Mouse (Mus musculus): ENCODE measurements around the gene Tmem200a. TPM values are rescaled to one million over a fixed set of nuclear protein-coding genes. Genes with fewer than 3 reads are reported as not detected.
"Not testable (repeated sequence)": the region's sequence is repeated elsewhere in the genome, so short reads cannot be mapped to it uniquely, and the experiment has no call there.

The Tmem200a gene
- polyA plus RNA-seq, 1 experiment from 2014 or later = not detected

GRCm38 (mm10) chr10:25944641-25945040, 134.2 kb downstream of the Tmem200a start:
- Histone ChIP-seq H3K36me3 (ENCODE audit: inconsistent target) (no peaks in the 10 kb centered on the region), H3K4me3 (ENCODE audit: inconsistent target) (no peak overlapping the region), H3K27ac (no peak overlapping the region), H3K79me2 (ENCODE audit: inconsistent target) (no peaks in the 10 kb centered on the region)
- WGBS (ENCODE audit: missing documents) = 78% methylated on average over 2 of the region's 2 CpGs

DNA sequence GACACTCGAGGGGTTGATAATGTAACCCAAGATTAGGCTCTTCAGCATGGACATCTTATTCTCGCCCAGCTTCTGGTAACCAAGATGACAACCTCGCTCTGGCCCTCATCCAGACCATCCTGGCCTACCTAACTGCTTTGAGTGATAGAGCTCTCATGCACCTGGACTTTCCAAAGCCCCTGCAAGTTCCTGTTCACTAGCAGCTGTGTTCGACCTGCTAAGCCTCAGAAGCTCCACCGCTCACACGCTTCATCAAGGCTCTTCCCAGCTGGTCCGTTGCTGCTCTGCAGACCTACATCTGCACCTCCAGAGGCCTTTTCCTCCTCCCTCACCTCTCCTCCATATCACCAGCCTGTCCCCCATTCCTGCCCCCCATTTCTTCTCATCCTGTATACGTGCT, 147.1 kb downstream of the Tmem200a start:
- 85% methylated on average over 8 of the region's 8 CpGs for WGBS (ENCODE audit: missing documents)

GRCm38 (mm10) chr10:25929401-25930150, 149.3 kb downstream of the Tmem200a start:
- Histone ChIP-seq H3K36me3 (ENCODE audit: inconsistent target) (no peaks in the 10 kb centered on the region), H3K27ac (no peak overlapping the region), H3K79me2 (ENCODE audit: inconsistent target) (no peaks in the 10 kb centered on the region), H3K4me3 (ENCODE audit: inconsistent target) (no peak overlapping the region)
- 44% methylated on average over 12 of the region's 12 CpGs for WGBS (ENCODE audit: missing documents)

More for the DNA sequence above, 147.1 kb downstream of the Tmem200a start:
- H3K27ac ChIP-seq = no peak overlapping the region
- H3K4me3 ChIP-seq (ENCODE audit: inconsistent target) = no peak overlapping the region
- H3K36me3 ChIP-seq (ENCODE audit: inconsistent target) = no peaks in the 10 kb centered on the region
- H3K79me2 ChIP-seq (ENCODE audit: inconsistent target) = no peaks in the 10 kb centered on the region

DNA sequence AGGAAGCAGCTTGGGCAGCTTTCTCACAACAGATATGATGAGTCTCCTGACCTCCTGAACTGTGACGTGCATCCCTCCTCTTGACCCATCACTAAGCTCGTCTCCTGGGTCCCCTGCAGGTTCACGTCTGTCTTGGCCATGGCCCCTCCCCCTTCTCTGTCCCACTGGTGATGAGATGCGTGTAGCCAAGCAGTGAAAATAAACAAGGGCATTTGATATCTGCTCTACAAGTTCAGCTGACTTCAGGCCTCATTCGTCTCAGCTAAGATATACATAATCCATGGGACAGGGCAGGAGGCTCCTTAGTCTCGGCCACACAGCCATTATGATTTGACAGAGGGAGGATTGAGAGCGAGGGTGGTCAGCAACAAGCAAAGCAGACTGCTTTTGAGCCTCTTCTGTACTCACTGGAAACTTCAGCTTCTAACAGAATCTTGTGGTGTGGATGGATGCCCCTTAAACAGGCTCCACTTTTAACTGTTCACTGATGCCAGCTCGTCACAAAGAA, 149.9 kb downstream of the Tmem200a start:
- Histone ChIP-seq H3K4me3 (ENCODE audit: inconsistent target) (no peak overlapping the region), H3K36me3 (ENCODE audit: inconsistent target) (no peaks in the 10 kb centered on the region), H3K79me2 (ENCODE audit: inconsistent target) (no peaks in the 10 kb centered on the region), H3K27ac (no peak overlapping the region)
- WGBS (ENCODE audit: missing documents) = 71% methylated on average over 8 of the region's 8 CpGs

DNA sequence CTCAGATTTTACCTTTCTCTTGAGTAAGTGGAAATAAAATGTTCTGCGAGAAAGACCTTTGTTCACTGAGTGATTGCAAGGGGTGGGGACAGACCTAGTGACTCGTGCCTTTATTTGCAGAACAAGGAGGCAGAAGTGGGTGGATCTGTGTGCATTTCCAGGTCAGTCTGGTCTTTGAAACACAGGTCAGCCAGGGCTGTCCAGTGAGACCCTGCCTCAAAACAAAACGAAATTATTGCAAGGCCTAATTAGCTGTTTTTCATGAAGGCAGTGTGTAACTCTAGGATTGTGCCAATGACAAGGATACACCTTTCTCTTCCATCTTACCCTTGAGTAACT, 150.4 kb downstream of the Tmem200a start:
- WGBS (ENCODE audit: missing documents) = 81% methylated on average over 3 of the region's 3 CpGs
- Histone ChIP-seq H3K79me2 (ENCODE audit: inconsistent target) (no peaks in the 10 kb centered on the region), H3K36me3 (ENCODE audit: inconsistent target) (no peaks in the 10 kb centered on the region), H3K27ac (no peak overlapping the region), H3K4me3 (ENCODE audit: inconsistent target) (no peak overlapping the region)

GRCm38 (mm10) chr10:25927553-25928447, 151.1 kb downstream of the Tmem200a start:
- H3K36me3 ChIP-seq (ENCODE audit: inconsistent target) = no peaks in the 10 kb centered on the region
- H3K27ac ChIP-seq = no peak overlapping the region
- no peak overlapping the region for H3K4me3 ChIP-seq (ENCODE audit: inconsistent target)
- no peaks in the 10 kb centered on the region for H3K79me2 ChIP-seq (ENCODE audit: inconsistent target)
- 74% methylated on average over 11 of the region's 11 CpGs for WGBS (ENCODE audit: missing documents)

DNA sequence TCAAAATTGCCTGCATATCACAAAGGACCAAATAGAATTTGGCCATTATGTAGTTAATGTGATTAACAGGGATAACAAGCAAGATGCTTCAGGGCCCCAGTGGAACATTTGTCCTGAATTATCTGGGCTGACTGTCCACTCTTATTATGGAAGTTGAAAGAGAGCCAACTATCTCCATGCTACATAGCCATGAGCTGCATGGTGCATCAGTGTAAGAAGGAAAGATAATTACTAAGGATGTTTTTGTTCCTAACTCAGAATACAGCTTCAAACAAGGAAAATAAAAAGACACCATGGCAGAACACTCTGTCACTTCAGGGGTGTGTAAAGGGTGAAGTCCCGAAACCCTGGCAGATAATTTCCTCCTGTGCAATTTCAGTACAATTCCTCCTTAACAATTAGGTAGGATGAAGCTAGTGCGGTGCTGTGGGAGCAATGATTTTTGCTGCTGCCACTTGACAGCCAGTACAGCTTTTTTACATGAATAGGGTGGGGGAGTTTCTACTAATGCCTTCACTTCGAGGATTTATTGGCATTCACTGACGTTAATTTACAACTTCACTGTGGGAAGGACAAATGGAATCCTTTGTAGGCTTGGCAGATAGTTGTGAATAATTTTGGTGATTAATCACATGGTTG, 158.1 kb downstream of the Tmem200a start:
- WGBS (ENCODE audit: missing documents) = 67% methylated on average over 4 of the region's 4 CpGs
- H3K27ac ChIP-seq = no peak overlapping the region
- no peak overlapping the region for H3K4me3 ChIP-seq (ENCODE audit: inconsistent target)
- no peaks in the 10 kb centered on the region for H3K79me2 ChIP-seq (ENCODE audit: inconsistent target)
- no peaks in the 10 kb centered on the region for H3K36me3 ChIP-seq (ENCODE audit: inconsistent target)

DNA sequence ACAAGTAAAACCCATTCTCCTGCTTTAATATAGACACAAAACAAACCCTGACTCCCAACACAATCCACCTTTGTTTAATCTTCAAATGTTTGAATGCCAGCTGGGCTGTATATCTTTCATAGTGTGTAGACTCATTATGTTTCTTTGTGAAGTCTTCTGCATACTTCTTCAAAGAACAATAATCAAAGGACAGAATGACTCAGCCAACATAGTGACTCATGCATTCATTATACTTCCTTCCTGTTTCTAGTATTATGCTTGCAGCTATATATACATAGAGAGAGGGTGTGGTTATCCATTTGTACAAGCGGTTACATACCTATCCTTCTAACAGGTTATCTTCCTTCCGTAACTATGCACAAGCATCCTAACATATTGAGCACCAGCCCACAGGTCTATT, 160.7 kb downstream of the Tmem200a start:
- WGBS (ENCODE audit: missing documents) = 44% methylated on average over 2 of the region's 2 CpGs
- no peak overlapping the region for H3K27ac ChIP-seq
- no peaks in the 10 kb centered on the region for H3K36me3 ChIP-seq (ENCODE audit: inconsistent target)
- H3K79me2 ChIP-seq (ENCODE audit: inconsistent target) = no peaks in the 10 kb centered on the region
- H3K4me3 ChIP-seq (ENCODE audit: inconsistent target) = no peak overlapping the region

DNA sequence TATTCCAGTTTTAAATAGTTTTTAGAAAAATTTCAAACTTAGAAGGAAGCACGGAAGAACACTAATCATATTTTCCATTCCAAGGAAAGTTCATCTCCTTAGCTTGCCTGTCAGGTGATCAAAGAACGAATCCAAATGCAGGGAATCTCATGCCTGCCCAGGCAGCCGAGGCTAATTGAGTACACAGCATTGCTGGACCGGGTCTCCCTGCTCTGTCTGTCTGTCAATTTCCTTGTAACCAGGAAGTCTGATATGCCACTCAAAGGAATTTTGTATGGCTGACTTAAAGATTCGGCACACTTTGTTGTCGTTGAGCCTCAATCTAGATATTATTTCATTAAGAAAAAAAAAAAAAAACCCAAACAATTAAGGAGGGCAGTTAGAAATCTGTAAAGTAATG, 168.6 kb downstream of the Tmem200a start:
- 73% methylated on average over 6 of the region's 6 CpGs for WGBS (ENCODE audit: missing documents)
- H3K4me3 ChIP-seq (ENCODE audit: inconsistent target) = no peak overlapping the region
- no peaks in the 10 kb centered on the region for H3K79me2 ChIP-seq (ENCODE audit: inconsistent target)
- H3K27ac ChIP-seq = no peak overlapping the region
- H3K36me3 ChIP-seq (ENCODE audit: inconsistent target) = no peaks in the 10 kb centered on the region

DNA sequence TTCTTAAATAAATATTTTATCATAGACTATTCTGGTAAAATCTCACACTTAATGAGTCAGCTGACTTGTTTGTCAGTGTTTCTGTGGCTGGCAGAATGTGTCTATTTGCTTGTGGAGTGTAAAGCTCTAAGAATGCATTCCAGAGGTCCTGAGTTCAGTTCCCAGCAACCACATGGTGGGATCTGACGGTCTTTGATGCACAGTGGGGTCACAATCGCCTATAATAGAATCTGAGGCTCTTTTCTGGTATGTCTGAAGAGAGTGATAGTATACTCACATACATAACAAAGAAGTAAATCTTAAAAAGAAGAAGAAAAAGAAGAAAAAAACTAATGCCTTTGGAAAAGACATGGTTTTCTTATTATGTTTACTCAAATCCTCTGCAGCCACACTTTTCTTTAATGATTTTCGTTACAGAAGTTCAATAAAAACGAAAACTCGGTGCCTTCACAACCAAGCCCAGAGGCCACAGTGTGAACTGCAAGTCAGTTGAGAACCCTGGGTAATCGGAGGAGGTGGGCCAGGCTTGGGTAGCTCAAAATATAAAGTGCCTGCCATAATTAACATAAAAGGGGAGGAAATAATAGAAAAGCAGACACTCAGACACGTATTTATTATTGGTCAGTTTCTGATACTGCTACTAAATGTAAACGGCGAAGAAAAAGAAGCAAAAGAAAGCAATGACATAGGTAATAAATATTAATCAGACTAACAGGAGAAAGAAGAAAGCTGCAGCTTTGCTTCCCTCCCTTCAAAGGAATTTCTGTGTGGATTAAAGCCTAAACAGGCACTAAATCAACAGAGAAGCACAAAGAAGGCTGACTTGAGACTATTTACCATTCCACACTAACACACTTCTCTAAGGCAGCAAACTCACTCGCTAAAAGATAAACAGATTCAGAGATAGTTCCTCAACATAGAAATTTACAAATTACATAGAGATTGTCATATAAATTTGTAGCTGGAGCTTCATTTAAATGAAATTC, 170.5 kb downstream of the Tmem200a start:
- H3K79me2 ChIP-seq (ENCODE audit: inconsistent target) = no peaks in the 10 kb centered on the region
- H3K36me3 ChIP-seq (ENCODE audit: inconsistent target) = no peaks in the 10 kb centered on the region
- H3K27ac ChIP-seq = no peak overlapping the region
- WGBS (ENCODE audit: missing documents) = 78% methylated on average over 10 of the region's 10 CpGs
- no peak overlapping the region for H3K4me3 ChIP-seq (ENCODE audit: inconsistent target)

DNA sequence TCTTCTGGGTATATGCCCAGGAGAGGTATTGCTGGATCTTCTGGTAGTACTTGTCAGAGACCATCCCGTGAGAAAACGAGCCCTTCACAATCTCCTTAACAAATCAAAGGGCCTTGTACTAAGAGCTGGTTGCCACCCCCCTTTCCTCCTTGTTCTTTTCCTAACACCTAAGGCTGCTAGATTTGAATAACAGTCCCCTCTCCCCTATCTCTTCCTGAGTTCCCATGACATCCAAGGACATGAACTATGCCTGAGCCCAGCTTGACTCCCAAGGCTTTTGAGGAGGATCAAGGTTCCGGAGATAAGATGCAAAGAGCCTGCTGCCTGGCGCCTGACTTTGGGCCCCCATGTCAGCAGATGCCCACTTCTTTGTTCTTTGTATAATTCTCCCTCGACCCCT, 184.7 kb downstream of the Tmem200a start:
- H3K79me2 ChIP-seq (ENCODE audit: inconsistent target); H3K36me3 ChIP-seq (ENCODE audit: inconsistent target); H3K27ac ChIP-seq; H3K4me3 ChIP-seq (ENCODE audit: inconsistent target): not testable (repeated sequence)
- 95% methylated on average over 4 of the region's 5 CpGs for WGBS (ENCODE audit: missing documents)

GRCm38 (mm10) chr10:25887225-25887624, 191.6 kb downstream of the Tmem200a start:
- no peak overlapping the region for H3K27ac ChIP-seq
- no peaks in the 10 kb centered on the region for H3K79me2 ChIP-seq (ENCODE audit: inconsistent target)
- H3K4me3 ChIP-seq (ENCODE audit: inconsistent target) = no peak overlapping the region
- WGBS (ENCODE audit: missing documents) = 67% methylated on average over 6 of the region's 6 CpGs
- no peaks in the 10 kb centered on the region for H3K36me3 ChIP-seq (ENCODE audit: inconsistent target)

- no peaks in the 10 kb centered on the region for H3K36me3 ChIP-seq (ENCODE audit: inconsistent target)
- 86% methylated on average over 2 of the region's 2 CpGs for WGBS (ENCODE audit: missing documents)
- no peaks in the 10 kb centered on the region for H3K79me2 ChIP-seq (ENCODE audit: inconsistent target)
- H3K4me3 ChIP-seq (ENCODE audit: inconsistent target) = no peak overlapping the region
- H3K27ac ChIP-seq = no peak overlapping the region
Measured at GRCm38 (mm10) chr10:25884512-25884911, 194.3 kb downstream of the Tmem200a start.

DNA sequence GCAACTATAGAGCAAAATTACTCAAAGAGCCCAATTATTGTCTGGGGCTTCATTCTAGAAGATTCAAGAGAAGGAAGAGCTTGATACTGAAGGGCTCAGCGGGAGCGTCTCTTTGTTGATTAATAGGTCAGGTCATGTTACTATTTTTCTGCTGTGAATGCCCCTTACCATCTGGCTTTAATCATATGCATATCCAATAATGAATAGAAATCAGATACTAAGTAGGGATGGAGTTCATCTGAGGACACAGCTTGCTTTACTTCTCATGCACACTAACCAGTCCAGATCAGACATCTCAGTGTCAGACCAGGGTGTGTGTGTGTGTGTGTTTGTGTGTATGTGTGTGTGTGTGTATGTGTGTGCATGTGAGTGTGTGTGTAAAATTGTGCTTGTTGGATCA, 201.1 kb downstream of the Tmem200a start:
- Histone ChIP-seq H3K27ac (no peak overlapping the region), H3K4me3 (ENCODE audit: inconsistent target) (no peak overlapping the region), H3K79me2 (ENCODE audit: inconsistent target) (no peaks in the 10 kb centered on the region), H3K36me3 (ENCODE audit: inconsistent target) (no peaks in the 10 kb centered on the region)
- 88% methylated on average over 2 of the region's 2 CpGs for WGBS (ENCODE audit: missing documents)
